Mouse (Mus musculus) megakaryocyte, embryonic 14.5 days (primary cell): ENCODE measurements around the gene Fam25c.

Source experiments
- FLI1 ChIP-seq: IDR thresholded peaks from 2 replicates; pipeline ENCODE4 v1.6.1; 2012; ENCODE audit warnings: low read length, inconsistent platforms, mixed read lengths
- GATA1 ChIP-seq: IDR thresholded peaks from 3 replicates; pipeline ENCODE4 v1.6.1; 2012; ENCODE audit warnings: mixed read lengths, low read length, inconsistent platforms, borderline replicate concordance

DNA sequence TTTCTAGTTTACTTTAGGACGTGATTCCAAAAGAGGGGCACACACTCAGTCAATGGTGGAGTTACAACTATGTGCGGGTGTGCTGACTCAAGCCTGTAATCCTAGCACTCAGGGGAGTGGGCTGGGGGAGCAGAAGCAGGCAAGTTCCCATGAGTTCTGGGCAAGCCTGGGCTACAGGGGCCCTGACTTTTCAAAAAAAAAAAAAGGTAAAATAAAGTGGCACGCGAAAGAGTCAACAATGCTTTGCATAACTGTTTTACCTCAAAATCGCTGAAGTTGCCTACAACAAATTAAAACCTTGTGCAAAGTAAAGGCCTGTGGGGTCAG lies 45.4 kb downstream of the Fam25c start:
- TF ChIP-seq GATA1, result no peak
- no peak for TF ChIP-seq FLI1
